Mouse (Mus musculus) ES-E14 (cell line): ENCODE measurements around the gene Noc2l. TPM values are rescaled to one million over a fixed set of nuclear protein-coding genes. Genes with fewer than 3 reads are reported as not detected.

Experiments used
- DNase-seq: peaks from one replicate; pipeline ENCODE4 v3.0.0-alpha.2; 2013; ENCODE audit warnings: low read depth, low spot score
- H3K27ac ChIP-seq: 2 replicates; pipeline ENCODE4 v1.5.1; 2012; ENCODE audit warnings: low read depth, mild to moderate bottlenecking, low read length, moderate library complexity, mixed read lengths; ENCODE audit not compliant: poor library complexity, insufficient read depth, severe bottlenecking
- H3K36me3 ChIP-seq: 2 replicates; pipeline ENCODE4 v1.6.1; 2012; ENCODE audit warnings: mild to moderate bottlenecking, low read length, moderate library complexity, mixed read lengths; ENCODE audit not compliant: control insufficient read depth, poor library complexity, insufficient read depth, severe bottlenecking
- H3K4me1 ChIP-seq, 2 experiments: fragments of 150-350 bp in 1 of 2; sonication (generic) in 1 of 2; 2 replicates each; pipeline ENCODE4 v1.6.1; 2012; ENCODE audit warnings: low read length in 2 of 2, mild to moderate bottlenecking in 1 of 2, mixed read lengths in 1 of 2; ENCODE audit not compliant: control insufficient read depth in 2 of 2, insufficient read depth in 2 of 2, poor library complexity in 1 of 2
- H3K4me3 ChIP-seq, 2 experiments: fragments of 150-350 bp in 1 of 2; sonication (generic) in 1 of 2; 2 replicates each; pipeline ENCODE4 v1.5.1; 2012; ENCODE audit warnings: low read length in 2 of 2, low read depth in 1 of 2, mild to moderate bottlenecking in 1 of 2, mixed read lengths in 1 of 2; ENCODE audit not compliant: insufficient read depth in 1 of 2, poor library complexity in 1 of 2, severe bottlenecking in 1 of 2
- H3K9ac ChIP-seq: 2 replicates; pipeline ENCODE4 v1.6.1; 2012; ENCODE audit warnings: low read depth, mild to moderate bottlenecking, low read length, mixed read lengths; ENCODE audit not compliant: poor library complexity, insufficient read depth, severe bottlenecking
- H3K9me3 ChIP-seq: fragments of 150-350 bp; sonication (generic); 2 replicates; pipeline ENCODE4 v1.6.1; 2012; ENCODE audit warnings: low read depth, mild to moderate bottlenecking, low read length; ENCODE audit not compliant: control insufficient read depth, insufficient read depth
- CHD2 ChIP-seq: IDR thresholded peaks from 2 replicates; pipeline ENCODE4 v1.6.1; 2014; ENCODE audit warnings: mild to moderate bottlenecking, low read depth, low read length, inconsistent platforms
- HCFC1 ChIP-seq: IDR thresholded peaks from 2 replicates; pipeline ENCODE4 v1.6.1; 2012; ENCODE audit warnings: low read length, inconsistent platforms, borderline replicate concordance; ENCODE audit not compliant: insufficient read depth
- MAFK ChIP-seq: IDR thresholded peaks from 2 replicates; pipeline ENCODE4 v1.6.1; 2014; ENCODE audit warnings: mild to moderate bottlenecking, low read depth, low read length, inconsistent platforms; ENCODE audit not compliant: insufficient read depth
- ZC3H11A ChIP-seq: IDR thresholded peaks from 2 replicates; pipeline ENCODE4 v1.6.1; 2012; ENCODE audit warnings: low read depth, mild to moderate bottlenecking, inconsistent platforms, low read length, borderline replicate concordance
- ZNF384 ChIP-seq: IDR thresholded peaks from 2 replicates; pipeline ENCODE4 v1.6.1; 2012; ENCODE audit warnings: low read depth, low read length, inconsistent platforms
- in situ Hi-C, 2 experiments: fragments of 600-800 bp; cut with MboI; formaldehyde crosslinking; loops; one replicate each; pipeline ENCODE4 v1.15.1; 2025; ENCODE audit warnings: low sequenced_read_pairs in 2 of 2, inconsistent platforms in 1 of 2; ENCODE audit not compliant: unreplicated experiment in 2 of 2
- total RNA-seq: library from RNA; depleted of rRNA; stranded (reverse); fragments of 300-350 nt; gene quantifications from 2 replicates; pipeline ENCODE4 v1.2.3, GENCODE M21; 2012

Noc2l gene
- total RNA-seq, 1 experiment = 108 TPM

DNA sequence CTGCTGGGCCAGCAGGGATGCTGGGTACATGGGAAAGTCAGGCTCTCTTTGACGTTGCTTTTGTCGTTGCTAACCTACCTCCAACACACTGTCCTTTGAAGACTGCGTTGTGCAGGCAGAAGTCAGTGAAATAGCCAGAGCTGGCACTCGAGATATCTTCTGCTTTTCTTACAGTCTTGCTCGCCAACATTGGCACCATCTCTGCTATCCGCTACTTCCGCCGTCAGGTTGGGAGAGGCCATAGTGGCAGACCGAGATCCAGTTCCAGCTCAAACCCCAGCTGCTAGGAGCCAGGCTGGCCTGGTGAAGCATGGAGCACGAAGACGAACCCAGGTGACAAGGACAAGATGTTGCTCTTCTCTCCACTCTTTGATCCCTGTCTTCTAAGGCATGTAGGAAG lies 15.9 kb upstream of the Noc2l start:
- in situ Hi-C loops = no loop called here
- Histone ChIP-seq H3K27ac (no peak overlapping the region), H3K9me3 (no peaks in the 10 kb centered on the region), H3K9ac (no peak overlapping the region), H3K4me3 (no peak overlapping the region), H3K4me1 (no peaks in the 10 kb centered on the region), H3K36me3 (no peaks in the 10 kb centered on the region; the same call in 1 of the 2 replicates)
- DNase-seq = no peak
- no peak for TF ChIP-seq CHD2
- TF ChIP-seq ZC3H11A = no peak
- TF ChIP-seq ZNF384 = no peak
- no peak for TF ChIP-seq HCFC1
- TF ChIP-seq MAFK = no peak

DNA sequence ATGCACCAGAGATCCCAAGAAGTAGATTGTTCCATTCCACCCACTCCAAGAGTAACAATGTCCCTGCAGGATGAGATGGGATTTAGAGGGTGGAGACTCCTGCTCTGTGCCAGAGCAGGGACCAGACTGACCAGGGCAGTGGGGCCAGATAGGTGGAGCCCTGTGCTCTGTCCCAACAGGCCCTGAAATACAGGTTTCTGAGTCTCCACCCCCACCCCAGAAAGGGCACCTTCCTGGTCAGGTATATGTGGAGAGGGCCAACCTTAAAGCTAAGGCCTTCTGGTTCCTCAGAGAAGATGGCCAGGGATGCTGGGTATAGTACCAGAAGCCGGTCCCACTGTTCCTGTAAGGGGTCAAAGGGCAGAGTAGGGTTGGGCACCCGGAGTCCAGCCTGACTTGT lies 11.5 kb upstream of the Noc2l start:
- no peaks in the 10 kb centered on the region for H3K9me3 ChIP-seq
- H3K9ac ChIP-seq = no peak overlapping the region
- no peak for DNase-seq
- H3K4me1 ChIP-seq = peaks cover 0 to 6% of the 10 kb centered on the region in 2 experiments; a peak in 1 of 4 replicates
- in situ Hi-C loops = no loop called here
- no peaks in the 10 kb centered on the region; the same call in 1 of the 2 replicates for H3K36me3 ChIP-seq
- TF ChIP-seq HCFC1 = no peak
- no peak for TF ChIP-seq ZNF384
- TF ChIP-seq CHD2 = no peak
- no peak for TF ChIP-seq MAFK
- TF ChIP-seq ZC3H11A = no peak
- no peak overlapping the region for H3K4me3 ChIP-seq
- H3K27ac ChIP-seq = no peak overlapping the region

DNA sequence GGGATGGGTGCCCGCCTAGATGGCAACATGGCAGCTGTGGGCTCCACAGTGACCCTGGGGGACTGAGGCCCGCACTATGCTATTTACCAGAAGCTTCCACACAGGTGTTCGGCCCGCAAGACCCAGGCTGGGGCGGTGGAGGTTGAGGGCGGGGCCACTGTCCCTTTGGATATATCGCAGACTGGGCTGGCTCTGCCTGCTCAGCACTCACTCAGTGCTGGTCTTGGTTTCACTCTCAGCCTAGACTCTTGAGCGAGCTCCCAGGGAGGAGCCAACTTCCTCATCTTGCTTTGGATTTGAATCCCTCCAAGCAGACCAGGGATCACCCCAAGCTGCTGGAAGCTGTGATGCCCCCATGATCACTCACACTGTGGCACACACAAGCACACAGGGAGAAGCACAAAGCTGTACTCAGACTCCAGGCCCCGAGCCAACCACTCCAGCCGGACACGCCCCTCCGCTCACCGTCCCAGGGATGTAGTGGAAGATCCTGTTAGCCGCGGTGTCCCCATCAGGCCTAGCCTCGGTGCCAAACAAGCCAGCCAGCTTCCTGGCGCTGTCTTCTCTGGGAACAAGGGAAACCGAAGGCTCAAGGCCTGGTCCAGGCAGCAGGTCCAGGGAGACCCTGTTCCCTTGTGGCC lies 7.9 kb upstream of the Noc2l start:
- H3K36me3 ChIP-seq = peaks cover 28% of the 10 kb centered on the region
- H3K27ac ChIP-seq = no peak overlapping the region
- DNase-seq = no peak
- H3K9ac ChIP-seq = peak overlapping the region; percentile 25; the same call in 1 of the 2 replicates
- no peaks in the 10 kb centered on the region for H3K9me3 ChIP-seq
- in situ Hi-C loops = no loop called here
- TF ChIP-seq HCFC1 = no peak
- TF ChIP-seq CHD2 = no peak
- no peak for TF ChIP-seq ZNF384
- TF ChIP-seq ZC3H11A = no peak
- TF ChIP-seq MAFK = no peak
- peaks cover 0 to 6% of the 10 kb centered on the region in 2 experiments; a peak in 1 of 4 replicates for H3K4me1 ChIP-seq
- H3K4me3 ChIP-seq = peak overlapping the region; percentile 47 to 61

DNA sequence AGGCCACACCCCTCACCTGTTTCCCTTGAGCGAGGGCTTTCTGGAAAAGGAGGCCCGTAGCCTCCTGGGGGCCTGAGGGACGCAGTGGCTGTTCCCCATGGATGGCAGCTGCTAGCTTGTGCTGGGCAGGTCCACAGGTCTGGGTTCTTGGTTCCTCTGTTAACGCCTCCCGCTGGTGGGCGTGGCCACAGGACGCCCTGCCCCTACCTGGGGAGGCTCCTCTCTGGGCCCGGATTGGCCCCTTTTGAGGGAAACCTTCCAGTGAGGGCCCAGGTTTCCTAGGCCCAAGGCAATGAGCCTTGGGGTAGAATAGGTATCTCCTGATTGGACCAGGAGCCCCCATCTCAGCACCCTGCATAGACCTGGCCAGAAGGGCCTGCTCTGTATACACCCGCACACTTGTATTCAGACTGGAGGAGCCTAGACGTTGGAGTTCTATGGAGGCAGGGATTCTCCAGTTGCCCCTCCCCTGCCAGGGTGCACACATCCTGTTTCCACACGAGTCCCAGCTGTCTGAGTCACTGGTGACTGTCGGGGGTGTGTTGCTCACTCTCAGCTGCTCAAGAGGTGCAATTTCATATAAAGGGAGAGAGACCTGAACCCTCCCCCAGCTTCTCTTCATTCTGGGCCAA lies 7.3 kb upstream of the Noc2l start:
- DNase-seq = peak; percentile 61
- no peak for TF ChIP-seq MAFK
- TF ChIP-seq ZNF384 = no peak
- no peak for TF ChIP-seq HCFC1
- TF ChIP-seq CHD2 = no peak
- TF ChIP-seq ZC3H11A = no peak
- H3K9ac ChIP-seq = peak overlapping the region; percentile 25; the same call in 1 of the 2 replicates
- peak overlapping the region; percentile 47 to 61 for H3K4me3 ChIP-seq
- H3K9me3 ChIP-seq = no peaks in the 10 kb centered on the region
- H3K36me3 ChIP-seq = peaks cover 32% of the 10 kb centered on the region
- in situ Hi-C loops = no loop called here
- peaks cover 0 to 11% of the 10 kb centered on the region in 2 experiments; a peak in 1 of 4 replicates for H3K4me1 ChIP-seq
- H3K27ac ChIP-seq = no peak overlapping the region
